Mouse (Mus musculus) left cerebral cortex, adult 2 months (tissue): ENCODE results near the gene Gm4869. TPM values are rescaled to one million over a fixed set of nuclear protein-coding genes. Genes with fewer than 3 reads are reported as not detected.
"Not testable (repeated sequence)": the region's sequence is repeated elsewhere in the genome, so short reads cannot be mapped to it uniquely, and the experiment has no call there.

Experiments used
- DNase-seq, 2 experiments: peaks; one replicate each; pipeline ENCODE4 v3.0.0; 2021 to 2022; ENCODE audit warnings: low spot score in 2 of 2, mixed read lengths in 1 of 2; ENCODE audit errors: extremely low spot score in 1 of 2
- H3K27ac ChIP-seq: fragments of 200-600 bp; 2 replicates; pipeline ENCODE4 v1.8.1; 2022
- H3K4me3 ChIP-seq: fragments of 200-600 bp; 2 replicates; pipeline ENCODE4 v1.8.1; 2022
- CTCF ChIP-seq: fragments of 200-600 bp; IDR thresholded peaks from 2 replicates; pipeline ENCODE4 v1.8.1; 2022; ENCODE audit warnings: antibody characterized with exemption, mild to moderate bottlenecking, moderate library complexity
- intact Hi-C: fragments of 180-260 bp; cut with DNase I; formaldehyde crosslinking; loops from one replicate; pipeline ENCODE4 v1.15.1; 2025
- total RNA-seq, 2 experiments: library from RNA; stranded (reverse); gene quantifications; 2 replicates each; pipeline ENCODE4 v1.2.3; 2021

Gm4869 gene
- total RNA-seq, 2 experiments from 2014 or later: not detected

GRCm38 (mm10) chr5:140419442-140420080, 25.9 kb upstream of the Gm4869 start:
- H3K4me3 ChIP-seq: peak overlapping the region; percentile 81
- intact Hi-C loops: loop anchor here (2.0 to 5.0 kb wide), 3 partner anchors 85 to 582 kb away; partner anchors contain the start of gene Chst12
- TF ChIP-seq CTCF: no peak
- peak overlapping the region; percentile 100 for H3K27ac ChIP-seq
- no peak for DNase-seq

- intact Hi-C loops: loop anchor here (5.0 kb wide), 1 partner anchor 117 kb away; no protein-coding TSS in a partner anchor
- no peak for DNase-seq
- Histone ChIP-seq H3K27ac (no peak overlapping the region), H3K4me3 (peak overlapping the region; percentile 81)
- no peak for TF ChIP-seq CTCF
These were observed 24.8 kb upstream of the Gm4869 start for GRCm38 (mm10) chr5:140420616-140421015.

GRCm38 (mm10) chr5:140425016-140425783, 20.2 kb upstream of the Gm4869 start:
- no peak for TF ChIP-seq CTCF
- DNase-seq: no peak
- H3K27ac ChIP-seq: no peak overlapping the region
- no peak overlapping the region for H3K4me3 ChIP-seq
- intact Hi-C loops: no loop called here

GRCm38 (mm10) chr5:140439117-140439516, 6.3 kb upstream of the Gm4869 start:
- intact Hi-C loops, DNase-seq, H3K27ac ChIP-seq, H3K4me3 ChIP-seq: not testable (repeated sequence)

- Histone ChIP-seq H3K27ac (no peak overlapping the region), H3K4me3 (no peak overlapping the region)
- no peak for DNase-seq
- no peak for TF ChIP-seq CTCF
- intact Hi-C loops: loop anchor here (5.0 to 10.0 kb wide), 2 partner anchors 86 to 243 kb away; no protein-coding TSS in a partner anchor
These were observed 4.0 kb upstream of the Gm4869 start for GRCm38 (mm10) chr5:140441406-140441805.

- no peak for DNase-seq
- TF ChIP-seq CTCF: no peak
- intact Hi-C loops: loop anchor here (5.0 to 10.0 kb wide), 2 partner anchors 83 to 241 kb away; no protein-coding TSS in a partner anchor
- no peak overlapping the region for H3K27ac ChIP-seq
- no peak overlapping the region for H3K4me3 ChIP-seq
These were observed 1.4 kb upstream of the Gm4869 start for GRCm38 (mm10) chr5:140444012-140444411.

- H3K4me3 ChIP-seq: no peak overlapping the region
These were observed 609 bp downstream of the Gm4869 start for GRCm38 (mm10) chr5:140446054-140446453.

GRCm38 (mm10) chr5:140454488-140454887, 9.0 kb downstream of the Gm4869 start:
- TF ChIP-seq CTCF: no peak

More at GRCm38 (mm10) chr5:140446054-140446453, 609 bp downstream of the Gm4869 start:
- no peak for DNase-seq
- TF ChIP-seq CTCF: no peak
- intact Hi-C loops: loop anchor here (5.0 to 10.0 kb wide), 2 partner anchors 91 to 239 kb away; no protein-coding TSS in a partner anchor
- H3K27ac ChIP-seq: no peak overlapping the region

GRCm38 (mm10) chr5:140455466-140455865, 10.0 kb downstream of the Gm4869 start:
- intact Hi-C loops: no loop called here
- TF ChIP-seq CTCF: no peak
- no peak for DNase-seq

More at GRCm38 (mm10) chr5:140454488-140454887, 9.0 kb downstream of the Gm4869 start:
- intact Hi-C loops: no loop called here
- Histone ChIP-seq H3K4me3 (no peak overlapping the region), H3K27ac (no peak overlapping the region)
- no peak for DNase-seq

GRCm38 (mm10) chr5:140461476-140461875, 16.0 kb downstream of the Gm4869 start:
- Histone ChIP-seq H3K4me3 (no peak overlapping the region), H3K27ac (no peak overlapping the region)
- intact Hi-C loops: no loop called here
- no peak for DNase-seq
- TF ChIP-seq CTCF: no peak

More at GRCm38 (mm10) chr5:140455466-140455865, 10.0 kb downstream of the Gm4869 start:
- no peak overlapping the region for H3K27ac ChIP-seq
- no peak overlapping the region for H3K4me3 ChIP-seq

- DNase-seq, H3K27ac ChIP-seq, H3K4me3 ChIP-seq, intact Hi-C loops: not testable (repeated sequence)
These were observed 17.7 kb downstream of the Gm4869 start for GRCm38 (mm10) chr5:140463151-140463550.

GRCm38 (mm10) chr5:140464943-140465342, 19.5 kb downstream of the Gm4869 start:
- no peak for DNase-seq
- H3K27ac ChIP-seq: no peak overlapping the region
- intact Hi-C loops: no loop called here
- TF ChIP-seq CTCF: no peak
- H3K4me3 ChIP-seq: no peak overlapping the region
